Mouse (Mus musculus) hindbrain, embryonic 14.5 days (tissue): Measurements from ENCODE around the gene Rimbp2. TPM values are rescaled to one million over a fixed set of nuclear protein-coding genes. Genes with fewer than 3 reads are reported as not detected.

ENCODE experiments used
- ATAC-seq: fragments of 200-750 bp; cut with Nextera tagmentation; 2 replicates; pipeline ENCODE4 v1.8.0; 2017; ENCODE audit warnings: moderate number of reproducible peaks, mild to moderate bottlenecking, moderate TSS enrichment, moderate library complexity; ENCODE audit not compliant: low FRiP score
- DNase-seq: peaks from one replicate; pipeline ENCODE4 v3.0.0-alpha.2; 2015; ENCODE audit warnings: low spot score
- H3K27ac ChIP-seq: fragments of 300-500 bp; sonication (generic); 2 replicates; pipeline ENCODE4 v1.5.1; 2014; ENCODE audit warnings: mild to moderate bottlenecking, moderate library complexity
- H3K27me3 ChIP-seq: fragments of 300-500 bp; sonication (generic); 2 replicates; pipeline ENCODE4 v1.6.1; 2014; ENCODE audit warnings: mild to moderate bottlenecking, low read length, mixed read lengths; ENCODE audit not compliant: control insufficient read depth, insufficient read depth
- H3K36me3 ChIP-seq: fragments of 300-500 bp; sonication (generic); replicated peaks from 2 replicates; pipeline ENCODE4 v1.6.1; 2014; ENCODE audit not compliant: control insufficient read depth, insufficient read depth
- H3K4me1 ChIP-seq: fragments of 300-500 bp; sonication (generic); replicated peaks from 2 replicates; pipeline ENCODE4 v1.6.1; 2014; ENCODE audit warnings: antibody characterized with exemption, low read length, mixed read lengths; ENCODE audit not compliant: control insufficient read depth, insufficient read depth
- H3K4me2 ChIP-seq: fragments of 300-500 bp; sonication (generic); replicated peaks from 2 replicates; pipeline ENCODE4 v1.6.1; 2014; ENCODE audit warnings: mild to moderate bottlenecking, moderate library complexity
- H3K4me3 ChIP-seq: fragments of 300-500 bp; sonication (generic); replicated peaks from 2 replicates; pipeline ENCODE4 v1.5.1; 2014; ENCODE audit warnings: mild to moderate bottlenecking, low read length
- H3K9ac ChIP-seq: fragments of 300-500 bp; sonication (generic); 2 replicates; pipeline ENCODE4 v1.6.1; 2014
- H3K9me3 ChIP-seq: fragments of 300-500 bp; sonication (generic); 2 replicates; pipeline ENCODE4 v1.6.1; 2016; ENCODE audit warnings: low read length; ENCODE audit not compliant: control insufficient read depth
- WGBS: fragments of 180-500 bp; shearing (Covaris S2); extraction: QIAGEN DNeasy Blood & Tissue Kit; methylation state at CpG from one replicate; pipeline ENCODE4 v1.1.7; 2014; 5-methylcytosine and 5-hydroxymethylcytosine counted together
- polyA plus RNA-seq: library from polyadenylated mRNA; unstranded; fragments of >200 nt; fragmentation: Nextera tagmentation; extraction: Ambion mirVana; gene quantifications from 2 replicates; pipeline ENCODE4 v1.2.1, GENCODE M21; 2014

The Rimbp2 gene
- polyA plus RNA-seq, 1 experiment from 2014 or later = 8.9 TPM

DNA sequence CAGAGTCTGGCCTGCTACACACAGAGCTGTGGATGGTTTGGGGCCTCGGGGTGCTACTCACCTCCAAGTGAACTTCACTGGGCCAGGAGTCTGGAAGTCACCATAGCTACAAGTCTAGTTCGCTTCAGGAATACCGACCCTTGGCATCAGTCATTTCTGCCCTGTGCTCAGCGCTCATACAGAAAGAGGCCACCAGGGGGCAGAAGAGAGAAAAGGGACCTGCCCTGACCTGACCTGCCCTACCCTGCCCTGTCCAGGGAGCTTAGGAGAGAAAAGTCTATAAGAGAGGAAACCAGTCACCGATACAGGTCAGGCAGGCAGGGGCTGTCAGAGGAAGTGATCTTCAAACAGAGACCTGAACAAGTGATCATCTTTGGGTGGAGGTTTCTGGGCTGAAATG is 6.2 kb downstream of the Rimbp2 start:
- DNase-seq (no peak), ATAC-seq (no peak)
- H3K27ac ChIP-seq = no peak overlapping the region
- H3K9ac ChIP-seq = no peak overlapping the region
- H3K4me3 ChIP-seq = no peak overlapping the region
- H3K4me2 ChIP-seq = no peak overlapping the region
- H3K9me3 ChIP-seq = no peaks in the 10 kb centered on the region
- no peaks in the 10 kb centered on the region for H3K27me3 ChIP-seq
- H3K4me1 ChIP-seq = peaks cover 8% of the 10 kb centered on the region; the same call in 1 of the 2 replicates
- H3K36me3 ChIP-seq = no peaks in the 10 kb centered on the region
- 78% methylated on average over 5 of the region's 5 CpGs for WGBS

- H3K4me3 ChIP-seq = no peak overlapping the region
- H3K9me3 ChIP-seq = no peaks in the 10 kb centered on the region
- DNase-seq = no peak
- H3K9ac ChIP-seq = no peak overlapping the region
- no peak overlapping the region for H3K27ac ChIP-seq
- H3K4me1 ChIP-seq = 0 out of 2 replicates have a peak, but pooled peaks cover 4% of the 10 kb centered on the region
- H3K4me2 ChIP-seq = no peak overlapping the region
- ATAC-seq = no peak
- H3K27me3 ChIP-seq = no peaks in the 10 kb centered on the region
- no peaks in the 10 kb centered on the region for H3K36me3 ChIP-seq
- WGBS = 70% methylated on average over 10 of the region's 10 CpGs
Measured at GRCm38 (mm10) chr5:128940436-128940835, 12.8 kb downstream of the Rimbp2 start.

DNA sequence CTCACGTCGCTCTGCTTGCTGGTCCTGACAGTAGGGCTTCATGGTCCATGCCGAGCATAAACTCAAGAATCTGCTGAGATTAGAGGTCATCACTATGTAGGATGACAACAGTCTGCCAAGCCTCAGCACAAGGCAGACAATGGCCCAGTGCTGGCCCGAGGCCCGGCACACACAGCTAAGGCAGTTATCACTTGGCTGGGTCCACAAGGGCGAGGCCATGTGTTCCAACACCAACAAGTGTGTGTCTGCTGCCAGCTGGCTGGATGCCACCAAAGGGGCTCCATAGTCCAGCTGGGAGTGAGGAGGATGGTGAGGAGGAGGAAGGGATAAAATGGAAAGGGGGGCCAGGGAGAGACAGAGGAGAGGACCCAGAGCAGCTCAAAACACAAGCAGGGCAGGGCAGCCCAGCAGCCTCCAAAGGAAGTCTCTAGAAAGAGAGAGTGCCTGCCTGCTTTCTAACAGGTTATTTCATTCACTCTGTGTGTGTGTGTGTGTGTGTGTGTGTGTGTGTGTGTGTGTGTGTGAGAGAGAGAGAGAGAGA is 17.9 kb downstream of the Rimbp2 start:
- WGBS = 61% methylated on average over 6 of the region's 6 CpGs
- H3K27ac ChIP-seq = no peak overlapping the region
- peaks cover 2% of the 10 kb centered on the region; the same call in 1 of the 2 replicates for H3K4me1 ChIP-seq
- no peak overlapping the region for H3K9ac ChIP-seq
- H3K9me3 ChIP-seq = no peaks in the 10 kb centered on the region
- H3K4me2 ChIP-seq = no peak overlapping the region
- no peak overlapping the region for H3K4me3 ChIP-seq
- ATAC-seq (peak; percentile 64; the same call in 1 of the 2 replicates), DNase-seq (peak; percentile 64)
- H3K27me3 ChIP-seq = no peaks in the 10 kb centered on the region
- no peaks in the 10 kb centered on the region for H3K36me3 ChIP-seq

GRCm38 (mm10) chr5:128932776-128933175 is 20.5 kb downstream of the Rimbp2 start:
- no peaks in the 10 kb centered on the region; the same call in 1 of the 2 replicates for H3K4me1 ChIP-seq
- H3K9ac ChIP-seq = no peak overlapping the region
- no peak overlapping the region for H3K27ac ChIP-seq
- DNase-seq (peak; percentile 44), ATAC-seq (no peak)
- no peaks in the 10 kb centered on the region for H3K9me3 ChIP-seq
- H3K4me2 ChIP-seq = no peak overlapping the region
- H3K36me3 ChIP-seq = no peaks in the 10 kb centered on the region
- H3K27me3 ChIP-seq = no peaks in the 10 kb centered on the region
- H3K4me3 ChIP-seq = no peak overlapping the region
- WGBS = 50% methylated on average over 5 of the region's 5 CpGs

GRCm38 (mm10) chr5:128925073-128925472 is 28.2 kb downstream of the Rimbp2 start:
- Histone ChIP-seq H3K36me3 (no peaks in the 10 kb centered on the region), H3K4me1 (no peaks in the 10 kb centered on the region), H3K27ac (no peak overlapping the region), H3K9me3 (no peaks in the 10 kb centered on the region), H3K4me2 (no peak overlapping the region), H3K27me3 (no peaks in the 10 kb centered on the region), H3K4me3 (no peak overlapping the region), H3K9ac (no peak overlapping the region)
- WGBS = 84% methylated on average over 4 of the region's 4 CpGs
- ATAC-seq (no peak), DNase-seq (no peak)

DNA sequence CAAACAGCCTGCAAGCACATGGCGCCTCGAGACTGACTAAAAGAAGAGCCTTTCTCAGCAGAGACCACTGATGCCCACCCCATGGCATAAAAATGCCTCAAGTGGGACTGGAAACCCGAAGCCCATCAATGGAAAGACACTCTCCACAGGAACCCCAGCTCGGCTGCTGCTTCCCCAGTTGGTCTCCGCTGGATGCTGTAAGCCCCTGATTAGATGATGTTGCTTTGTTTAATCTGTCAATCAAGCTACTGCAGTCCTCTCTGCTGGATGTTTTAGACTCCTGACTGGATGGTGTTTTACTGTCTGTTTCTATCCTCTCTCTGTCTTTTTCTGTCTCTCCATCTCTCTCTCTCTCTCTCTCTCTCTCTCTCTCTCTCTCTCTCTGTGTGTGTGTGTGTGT is 33.2 kb downstream of the Rimbp2 start:
- Histone ChIP-seq H3K36me3 (no peaks in the 10 kb centered on the region), H3K4me2 (no peak overlapping the region), H3K27ac (no peak overlapping the region; the same call in 1 of the 2 replicates), H3K4me1 (no peaks in the 10 kb centered on the region; the same call in 1 of the 2 replicates), H3K9ac (no peak overlapping the region), H3K9me3 (no peaks in the 10 kb centered on the region), H3K27me3 (no peaks in the 10 kb centered on the region), H3K4me3 (no peak overlapping the region)
- DNase-seq (no peak), ATAC-seq (no peak)
- 37% methylated on average over 5 of the region's 5 CpGs for WGBS

DNA sequence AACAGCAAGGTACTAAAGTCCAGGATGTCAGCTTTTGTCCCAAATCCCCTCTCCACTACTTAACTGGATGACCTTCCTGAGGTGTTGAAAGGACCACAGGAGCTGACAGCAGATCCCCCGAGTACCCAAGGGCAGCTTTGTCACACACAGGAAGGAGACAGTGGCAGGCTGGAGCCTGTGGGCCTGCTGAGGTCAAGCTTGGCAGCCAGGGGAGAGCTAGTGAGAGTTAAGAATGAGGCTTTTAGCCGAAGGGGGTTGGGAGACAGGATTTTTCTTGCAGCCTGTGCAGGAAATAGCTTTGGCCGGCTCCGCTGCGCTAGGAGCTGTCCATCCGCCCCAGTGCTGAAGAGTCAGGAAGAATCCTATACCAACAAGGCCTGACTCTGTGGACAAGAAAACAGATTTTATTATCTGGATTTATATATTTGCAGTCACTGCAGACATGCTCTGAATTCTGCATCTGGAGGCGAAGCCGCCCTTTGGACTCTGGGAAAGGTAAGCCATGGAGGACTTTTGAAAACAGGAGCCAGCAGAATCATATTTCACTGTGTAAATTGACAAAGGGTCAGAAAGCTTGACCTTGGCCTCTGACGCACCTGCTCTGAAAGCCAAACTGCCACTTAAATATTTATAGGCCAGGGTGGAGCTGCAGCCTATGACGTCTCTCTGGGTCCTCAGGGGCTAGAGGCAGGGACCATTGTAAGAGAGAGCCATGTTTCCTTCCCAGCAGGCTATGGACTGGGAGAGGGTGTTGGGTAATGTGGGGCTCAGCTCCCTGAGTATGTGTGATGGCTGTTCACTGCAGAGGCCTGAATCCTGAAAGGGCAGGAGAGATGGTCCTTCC is 35.9 kb downstream of the Rimbp2 start:
- Histone ChIP-seq H3K4me3 (no peak overlapping the region), H3K36me3 (no peaks in the 10 kb centered on the region), H3K9me3 (no peaks in the 10 kb centered on the region), H3K4me1 (no peaks in the 10 kb centered on the region; the same call in 1 of the 2 replicates), H3K9ac (no peak overlapping the region), H3K27ac (no peak overlapping the region), H3K4me2 (no peak overlapping the region), H3K27me3 (no peaks in the 10 kb centered on the region)
- ATAC-seq (no peak), DNase-seq (peak; percentile 78)
- 24% methylated on average over 10 of the region's 10 CpGs for WGBS

- ATAC-seq (no peak), DNase-seq (no peak)
- 81% methylated on average over 3 of the region's 3 CpGs for WGBS
- Histone ChIP-seq H3K27me3 (no peaks in the 10 kb centered on the region), H3K4me3 (no peak overlapping the region), H3K9me3 (no peaks in the 10 kb centered on the region), H3K27ac (no peak overlapping the region), H3K36me3 (no peaks in the 10 kb centered on the region), H3K9ac (no peak overlapping the region), H3K4me1 (no peaks in the 10 kb centered on the region; the same call in 1 of the 2 replicates), H3K4me2 (no peak overlapping the region)
Measured at GRCm38 (mm10) chr5:128913820-128914219, 39.5 kb downstream of the Rimbp2 start.

DNA sequence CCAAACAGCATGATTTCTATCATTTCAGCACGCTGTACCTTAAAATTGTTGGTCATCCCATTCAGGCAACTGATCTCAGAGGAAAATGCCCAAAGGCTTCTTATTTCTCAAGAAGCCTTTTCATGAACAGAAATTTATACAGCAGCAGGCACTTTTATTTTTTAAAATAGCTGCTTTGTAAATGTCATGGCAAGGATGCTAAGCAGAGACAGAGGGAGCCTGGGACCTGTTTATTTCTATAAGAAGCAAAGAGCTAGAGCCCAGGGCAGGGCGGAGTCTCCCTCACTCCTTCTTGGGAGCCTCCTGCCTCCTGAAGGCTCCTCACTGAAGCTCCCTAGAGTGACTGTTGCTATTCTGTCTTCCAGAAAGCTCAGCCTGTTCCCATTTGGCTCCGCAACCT is 40.9 kb downstream of the Rimbp2 start:
- H3K27ac ChIP-seq = no peak overlapping the region
- no peaks in the 10 kb centered on the region; the same call in 1 of the 2 replicates for H3K4me1 ChIP-seq
- no peak overlapping the region for H3K4me3 ChIP-seq
- no peaks in the 10 kb centered on the region for H3K27me3 ChIP-seq
- no peaks in the 10 kb centered on the region for H3K9me3 ChIP-seq
- no peak overlapping the region for H3K9ac ChIP-seq
- ATAC-seq (no peak), DNase-seq (no peak)
- H3K4me2 ChIP-seq = no peak overlapping the region
- H3K36me3 ChIP-seq = no peaks in the 10 kb centered on the region
- 95% methylated on average over 3 of the region's 3 CpGs for WGBS
